Mouse (Mus musculus): ENCODE data around the gene Dot1l. TPM values are rescaled to one million over a fixed set of nuclear protein-coding genes. Genes with fewer than 3 reads are reported as not detected.

Dot1l gene
- polyA plus RNA-seq, 1 experiment from 2014 or later, result 29.2 TPM

DNA sequence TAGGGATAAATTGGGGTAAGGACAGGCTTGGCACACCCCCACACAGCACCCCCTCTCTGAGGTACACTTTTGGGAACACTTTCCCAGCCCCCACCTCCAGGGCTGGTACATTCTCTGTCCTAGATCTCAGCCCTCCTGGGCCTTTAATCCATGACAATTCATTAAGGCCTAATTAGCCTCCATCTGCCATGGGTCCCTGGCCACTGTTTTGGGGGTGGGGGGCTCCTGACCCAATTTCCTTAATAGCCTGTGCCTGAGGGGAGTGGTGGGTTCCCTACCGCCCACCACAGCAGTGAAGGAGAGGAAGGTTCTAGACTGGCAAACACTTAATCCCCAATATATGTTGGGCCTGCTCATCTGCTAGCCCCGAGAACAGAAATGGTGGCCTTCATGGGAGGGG lies 86.7 kb downstream of the Dot1l start:
- H3K27me3 ChIP-seq (ENCODE audit: control insufficient read depth, insufficient read depth, low read length), result peaks cover 48% of the 10 kb centered on the region
- H3K27ac ChIP-seq (ENCODE audit: low read depth, low read length), result no peak overlapping the region
- WGBS, result 78% methylated on average over 2 of the region's 2 CpGs
- H3K36me3 ChIP-seq (ENCODE audit: control insufficient read depth, insufficient read depth, low read length), result no peaks in the 10 kb centered on the region
- no peak for ATAC-seq (ENCODE audit: low FRiP score, low TSS enrichment)
- H3K9ac ChIP-seq (ENCODE audit: low read depth, low read length), result no peak overlapping the region
- no peak overlapping the region for H3K4me2 ChIP-seq (replicated peaks; ENCODE audit: low read depth, low read length)
- peaks cover 9% of the 10 kb centered on the region for H3K4me1 ChIP-seq (ENCODE audit: control insufficient read depth, insufficient read depth, low read length)
- no peaks in the 10 kb centered on the region for H3K9me3 ChIP-seq (ENCODE audit: control insufficient read depth, low read length)
- H3K4me3 ChIP-seq (ENCODE audit: low read length), result no peak overlapping the region

DNA sequence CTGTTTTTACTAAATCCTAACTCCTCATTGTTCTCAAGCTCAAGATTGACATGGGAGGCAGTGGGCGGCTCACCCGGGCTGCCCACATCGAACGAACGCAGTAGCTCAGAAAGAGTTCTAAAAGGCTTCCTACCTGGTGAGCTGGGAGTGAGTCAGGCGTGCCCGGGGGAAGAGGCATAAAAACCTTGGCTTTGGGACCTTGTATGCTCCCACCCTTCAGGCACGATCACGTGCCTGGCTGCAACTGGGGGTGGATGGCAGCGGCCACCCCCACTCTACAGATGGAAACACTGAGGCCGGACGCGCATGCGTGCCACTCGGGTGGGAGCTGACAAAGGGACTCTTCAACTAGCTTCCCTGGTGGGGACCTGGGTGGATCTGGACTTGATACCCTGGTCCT lies 87.3 kb downstream of the Dot1l start:
- Histone ChIP-seq H3K9me3 (ENCODE audit: control insufficient read depth, low read length) (no peaks in the 10 kb centered on the region), H3K4me1 (ENCODE audit: control insufficient read depth, insufficient read depth, low read length) (peaks cover 9% of the 10 kb centered on the region), H3K36me3 (ENCODE audit: control insufficient read depth, insufficient read depth, low read length) (no peaks in the 10 kb centered on the region), H3K4me3 (ENCODE audit: low read length) (no peak overlapping the region), H3K27me3 (ENCODE audit: control insufficient read depth, insufficient read depth, low read length) (peaks cover 45% of the 10 kb centered on the region), H3K4me2 (replicated peaks; ENCODE audit: low read depth, low read length) (no peak overlapping the region), H3K27ac (ENCODE audit: low read depth, low read length) (no peak overlapping the region), H3K9ac (ENCODE audit: low read depth, low read length) (no peak overlapping the region)
- 76% methylated on average over 15 of the region's 15 CpGs for WGBS
- no peak for ATAC-seq (ENCODE audit: low FRiP score, low TSS enrichment)

- WGBS, result 11% methylated on average over 32 of the region's 32 CpGs
- Histone ChIP-seq H3K4me1 (ENCODE audit: control insufficient read depth, insufficient read depth, low read length) (peaks cover 9% of the 10 kb centered on the region), H3K9ac (ENCODE audit: low read depth, low read length) (peak overlapping the region; percentile 55), H3K36me3 (ENCODE audit: control insufficient read depth, insufficient read depth, low read length) (no peaks in the 10 kb centered on the region), H3K27ac (ENCODE audit: low read depth, low read length) (no peak overlapping the region), H3K9me3 (ENCODE audit: control insufficient read depth, low read length) (no peaks in the 10 kb centered on the region), H3K4me3 (ENCODE audit: low read length) (peak overlapping the region; percentile 47), H3K4me2 (replicated peaks; ENCODE audit: low read depth, low read length) (peak overlapping the region; percentile 87), H3K27me3 (ENCODE audit: control insufficient read depth, insufficient read depth, low read length) (peaks cover 45% of the 10 kb centered on the region)
- no peak; the same call in 1 of the 2 replicates for ATAC-seq (ENCODE audit: low FRiP score, low TSS enrichment)
These were observed 88.3 kb downstream of the Dot1l start for GRCm38 (mm10) chr10:80843087-80843930.

DNA sequence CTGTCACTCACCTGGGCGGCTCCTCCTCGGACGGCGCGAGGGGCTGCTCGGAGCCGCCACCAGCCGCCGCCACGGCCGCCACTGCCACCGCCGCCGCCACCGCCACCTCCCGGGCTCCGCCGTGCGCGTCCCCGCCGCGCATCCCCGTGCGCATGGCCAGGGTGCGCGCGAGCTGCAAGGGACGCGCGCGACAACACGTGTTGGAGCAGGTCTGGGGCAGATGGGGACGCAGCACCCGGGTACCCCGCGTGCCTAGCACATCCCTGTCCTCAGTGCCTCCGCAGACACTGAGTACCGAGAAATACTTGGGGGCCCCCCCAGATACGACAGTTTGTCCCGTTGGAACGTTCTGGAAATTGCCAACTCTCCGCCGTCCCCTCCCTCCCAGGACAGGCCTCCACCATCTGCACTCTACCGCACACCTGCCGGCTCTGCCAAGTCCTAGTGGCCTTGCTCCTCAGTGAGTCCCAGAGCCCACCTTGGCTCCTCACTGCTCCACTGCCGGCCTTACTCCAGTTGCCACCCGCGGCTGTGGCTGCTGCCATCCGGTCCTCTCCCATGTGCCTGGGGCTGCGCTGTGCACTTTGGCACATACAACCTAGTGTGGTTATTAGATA lies 89.0 kb downstream of the Dot1l start, which contains the start of gene Lingo3:
Lingo3 (minus strand) TSS at position 109 of the 617 bp plus-strand sequence.
- Histone ChIP-seq H3K9me3 (ENCODE audit: control insufficient read depth, low read length) (no peaks in the 10 kb centered on the region), H3K27ac (ENCODE audit: low read depth, low read length) (no peak within 1 kb of the TSS), H3K27me3 (ENCODE audit: control insufficient read depth, insufficient read depth, low read length) (peaks cover 43% of the 10 kb centered on the region), H3K4me1 (ENCODE audit: control insufficient read depth, insufficient read depth, low read length) (peaks cover 9% of the 10 kb centered on the region), H3K4me3 (ENCODE audit: low read length) (peak within 1 kb of the TSS; percentile 47), H3K36me3 (ENCODE audit: control insufficient read depth, insufficient read depth, low read length) (no peaks in the 10 kb centered on the region), H3K4me2 (replicated peaks; ENCODE audit: low read depth, low read length) (peak within 1 kb of the TSS; percentile 87), H3K9ac (ENCODE audit: low read depth, low read length) (peak within 1 kb of the TSS; percentile 55)
- ATAC-seq (ENCODE audit: low FRiP score, low TSS enrichment), result no peak; the same call in none of the 2 replicates
- WGBS, result 5% methylated on average over 27 of the region's 51 CpGs

MicroRNA genes within 50 kb of the gene (microRNA counts, 519-probe panel; counts per million panel counts)
- not detected for microRNA mmu-miR-1982

Small RNA genes lying within 50 kb of the gene (microRNA-seq; reads per million reads assigned to microRNA genes)
- 2.5 reads per million, percentile 8 among the genes with 10 or more reads in this experiment for gene Mir1982

Other genes starting within 250 kb of the Dot1l start
- gene Atp8b3, start 216.1 kb upstream of the Dot1l start, polyA plus RNA-seq (2014; fragmentation: Nextera tagmentation; extraction: Ambion mirVana), result 0.22 and 0.24 TPM in 2 replicates
- 25.8 and 31.3 TPM in 2 replicates for gene Rexo1, start 193.6 kb upstream of the Dot1l start, polyA plus RNA-seq (2014; fragmentation: Nextera tagmentation; extraction: Ambion mirVana)
- gene Klf16, start 177.9 kb upstream of the Dot1l start, polyA plus RNA-seq (2014; fragmentation: Nextera tagmentation; extraction: Ambion mirVana), result 10.1 and 10.2 TPM in 2 replicates
- gene Abhd17a, start 164.9 kb upstream of the Dot1l start, polyA plus RNA-seq (2014; fragmentation: Nextera tagmentation; extraction: Ambion mirVana), result 125 and 130 TPM in 2 replicates
- gene Scamp4, start 152.3 kb upstream of the Dot1l start, polyA plus RNA-seq (2014; fragmentation: Nextera tagmentation; extraction: Ambion mirVana), result 88.5 and 103 TPM in 2 replicates
- 8.0 and 8.8 TPM in 2 replicates for gene Adat3, start 152.3 kb upstream of the Dot1l start, polyA plus RNA-seq (2014; fragmentation: Nextera tagmentation; extraction: Ambion mirVana)
- 1.9 and 2.5 TPM in 2 replicates for gene Gm49322, start 149.2 kb upstream of the Dot1l start, polyA plus RNA-seq (2014; fragmentation: Nextera tagmentation; extraction: Ambion mirVana)
- gene Csnk1g2, start 132.4 kb upstream of the Dot1l start, polyA plus RNA-seq (2014; fragmentation: Nextera tagmentation; extraction: Ambion mirVana), result 127 and 134 TPM in 2 replicates
- gene Btbd2, start 98.1 kb upstream of the Dot1l start, polyA plus RNA-seq (2014; fragmentation: Nextera tagmentation; extraction: Ambion mirVana), result 63.4 and 80.2 TPM in 2 replicates
- 68.1 and 99.2 TPM in 2 replicates for gene Mknk2, start 77.1 kb upstream of the Dot1l start, polyA plus RNA-seq (2014; fragmentation: Nextera tagmentation; extraction: Ambion mirVana)
- 23.3 and 34.4 TPM in 2 replicates for gene Mob3a, start 53.2 kb upstream of the Dot1l start, polyA plus RNA-seq (2014; fragmentation: Nextera tagmentation; extraction: Ambion mirVana)
- 8.5 and 14.6 TPM in 2 replicates for gene Izumo4, start 53.0 kb upstream of the Dot1l start, polyA plus RNA-seq (2014; fragmentation: Nextera tagmentation; extraction: Ambion mirVana)
- 70.8 and 80.6 TPM in 2 replicates for gene Ap3d1, start 12.9 kb upstream of the Dot1l start, polyA plus RNA-seq (2014; fragmentation: Nextera tagmentation; extraction: Ambion mirVana)
- 101 and 102 TPM in 2 replicates for gene Sf3a2, start 43.0 kb downstream of the Dot1l start, polyA plus RNA-seq (2014; fragmentation: Nextera tagmentation; extraction: Ambion mirVana)
- 121 and 126 TPM in 2 replicates for gene Plekhj1, start 43.4 kb downstream of the Dot1l start, polyA plus RNA-seq (2014; fragmentation: Nextera tagmentation; extraction: Ambion mirVana)
- gene Amh, start 50.0 kb downstream of the Dot1l start, polyA plus RNA-seq (2014; fragmentation: Nextera tagmentation; extraction: Ambion mirVana), result not detected in 2 replicates
- 4.4 and 5.2 TPM in 2 replicates for gene Jsrp1, start 58.3 kb downstream of the Dot1l start, polyA plus RNA-seq (2014; fragmentation: Nextera tagmentation; extraction: Ambion mirVana)
- 1,867 and 1,944 TPM in 2 replicates for gene Oaz1, start 71.5 kb downstream of the Dot1l start, polyA plus RNA-seq (2014; fragmentation: Nextera tagmentation; extraction: Ambion mirVana)
- 0.17 and 0.97 TPM in 2 replicates for gene Lingo3, start 88.8 kb downstream of the Dot1l start, polyA plus RNA-seq (2014; fragmentation: Nextera tagmentation; extraction: Ambion mirVana)
- gene Lsm7, start 100.0 kb downstream of the Dot1l start, polyA plus RNA-seq (2014; fragmentation: Nextera tagmentation; extraction: Ambion mirVana), result 365 and 431 TPM in 2 replicates
- gene Sppl2b, start 100.1 kb downstream of the Dot1l start, polyA plus RNA-seq (2014; fragmentation: Nextera tagmentation; extraction: Ambion mirVana), result 27.2 and 35.1 TPM in 2 replicates
- 0.08 and 0.10 TPM in 2 replicates for gene Tmprss9, start 116.6 kb downstream of the Dot1l start, polyA plus RNA-seq (2014; fragmentation: Nextera tagmentation; extraction: Ambion mirVana)
- gene Timm13, start 145.8 kb downstream of the Dot1l start, polyA plus RNA-seq (2014; fragmentation: Nextera tagmentation; extraction: Ambion mirVana), result 391 and 501 TPM in 2 replicates
- 16.0 and 17.1 TPM in 2 replicates for gene Lmnb2, start 163.0 kb downstream of the Dot1l start, polyA plus RNA-seq (2014; fragmentation: Nextera tagmentation; extraction: Ambion mirVana)
- 16.1 and 16.3 TPM in 2 replicates for gene Gadd45b, start 174.9 kb downstream of the Dot1l start, polyA plus RNA-seq (2014; fragmentation: Nextera tagmentation; extraction: Ambion mirVana)

All from kidney, embryonic 14.5 days (tissue).